Mouse (Mus musculus) neural tube, embryonic 14.5 days (tissue): ENCODE data around the gene Kansl3. TPM values are rescaled to one million over a fixed set of nuclear protein-coding genes. Genes with fewer than 3 reads are reported as not detected.

ENCODE experiments used
- ATAC-seq: fragments of 200-750 bp; cut with Nextera tagmentation; 2 replicates; pipeline ENCODE4 v1.8.0; 2017; ENCODE audit warnings: low read depth, mild to moderate bottlenecking, moderate TSS enrichment, moderate library complexity
- H3K27ac ChIP-seq: fragments of 300-500 bp; sonication (generic); 2 replicates; pipeline ENCODE4 v1.5.1; 2014; ENCODE audit warnings: low read depth, mild to moderate bottlenecking, control low read depth, low read length, moderate library complexity, mixed read lengths
- H3K27me3 ChIP-seq: fragments of 300-500 bp; sonication (generic); 2 replicates; pipeline ENCODE4 v1.6.1; 2014; ENCODE audit warnings: low read length; ENCODE audit not compliant: control insufficient read depth, insufficient read depth
- H3K36me3 ChIP-seq: fragments of 300-500 bp; sonication (generic); 2 replicates; pipeline ENCODE4 v1.6.1; 2014; ENCODE audit warnings: low read length, mixed read lengths; ENCODE audit not compliant: control insufficient read depth, insufficient read depth
- H3K4me1 ChIP-seq: fragments of 300-500 bp; sonication (generic); 2 replicates; pipeline ENCODE4 v1.6.1; 2014; ENCODE audit warnings: low read length; ENCODE audit not compliant: control insufficient read depth, insufficient read depth
- H3K4me2 ChIP-seq: fragments of 300-500 bp; sonication (generic); 2 replicates; pipeline ENCODE4 v1.6.1; 2014; ENCODE audit warnings: mild to moderate bottlenecking, low read depth, low read length, control low read depth
- H3K4me3 ChIP-seq: fragments of 300-500 bp; sonication (generic); 2 replicates; pipeline ENCODE4 v1.5.1; 2014; ENCODE audit warnings: low read depth, low read length, control low read depth, mixed read lengths
- H3K9ac ChIP-seq: fragments of 300-500 bp; sonication (generic); replicated peaks from 2 replicates; pipeline ENCODE4 v1.6.1; 2014; ENCODE audit warnings: low read depth, mild to moderate bottlenecking, control low read depth, low read length, mixed read lengths
- H3K9me3 ChIP-seq: fragments of 300-500 bp; sonication (generic); 2 replicates; pipeline ENCODE4 v1.6.1; 2016; ENCODE audit warnings: low read length; ENCODE audit not compliant: control insufficient read depth
- WGBS: fragments of 180-500 bp; shearing (Covaris S2); extraction: QIAGEN DNeasy Blood & Tissue Kit; methylation state at CpG from one replicate; pipeline ENCODE4 v1.1.7; 2014; 5-methylcytosine and 5-hydroxymethylcytosine counted together
- polyA plus RNA-seq: library from polyadenylated mRNA; unstranded; fragments of >200 nt; fragmentation: Nextera tagmentation; extraction: Ambion mirVana; gene quantifications from 2 replicates; pipeline ENCODE4 v1.2.1, GENCODE M21; 2014

Gene Kansl3
- polyA plus RNA-seq, 1 experiment from 2014 or later: 32.3 TPM

DNA sequence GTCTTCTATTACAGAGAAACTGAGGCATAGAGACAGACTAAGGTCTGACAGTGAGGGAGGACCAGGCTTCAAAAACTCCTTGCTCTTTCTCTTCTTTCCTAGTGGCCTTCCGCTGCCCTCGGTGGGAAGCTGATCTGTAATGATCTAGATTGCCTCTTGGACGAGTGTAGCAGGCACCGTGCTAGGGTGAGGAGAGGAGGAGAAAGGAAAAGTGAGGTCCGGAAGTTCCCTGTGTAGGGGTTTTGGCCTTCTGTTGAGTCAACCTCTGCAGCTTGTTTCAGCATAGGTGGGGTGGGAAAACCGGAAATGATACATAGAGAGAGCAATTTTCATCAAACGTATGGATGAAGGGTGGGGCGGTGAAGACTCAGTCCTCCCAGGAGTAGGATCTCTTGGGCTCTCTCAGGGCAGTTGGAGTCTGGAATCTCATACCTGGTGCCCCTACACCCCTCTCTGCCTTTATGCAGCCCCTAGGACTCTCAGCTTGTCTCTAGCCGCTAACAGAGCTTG lies 60.0 kb downstream of the Kansl3 start:
- Histone ChIP-seq H3K4me3 (no peak overlapping the region), H3K9me3 (no peaks in the 10 kb centered on the region), H3K27ac (no peak overlapping the region), H3K9ac (no peak overlapping the region), H3K36me3 (no peaks in the 10 kb centered on the region), H3K4me2 (no peak overlapping the region; the same call in 1 of the 2 replicates), H3K4me1 (0 out of 2 replicates have a peak, but pooled peaks cover 7% of the 10 kb centered on the region), H3K27me3 (no peaks in the 10 kb centered on the region)
- ATAC-seq: no peak
- whole genome bisulfite sequencing: 52% methylated on average over 9 of the region's 9 CpGs

DNA sequence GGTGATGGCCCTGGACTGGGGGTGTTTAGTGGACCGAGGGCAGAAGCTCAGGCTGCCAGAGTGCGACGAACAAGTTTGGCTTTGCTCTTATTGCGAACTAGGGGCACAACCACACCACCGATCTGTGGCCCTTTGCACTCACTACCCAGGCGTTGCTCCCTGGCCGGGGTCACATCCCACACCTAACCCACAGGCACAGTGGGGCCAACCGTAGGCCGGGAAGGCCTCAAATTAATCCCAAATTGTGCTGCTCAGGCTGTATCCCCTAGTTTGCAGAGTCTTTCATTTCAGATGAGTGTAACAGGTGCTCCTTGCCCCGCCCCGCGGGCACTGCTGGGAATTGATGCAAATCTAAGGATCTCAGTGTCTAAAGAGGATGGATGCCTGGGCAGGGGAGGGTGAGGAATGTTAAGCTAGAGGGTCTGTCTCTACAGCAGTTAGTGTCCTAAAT lies 60.5 kb downstream of the Kansl3 start:
- H3K27me3 ChIP-seq: no peaks in the 10 kb centered on the region
- peak overlapping the region; percentile 77 for H3K4me2 ChIP-seq
- no peaks in the 10 kb centered on the region for H3K36me3 ChIP-seq
- H3K4me3 ChIP-seq: peak overlapping the region; percentile 54
- H3K9me3 ChIP-seq: no peaks in the 10 kb centered on the region
- H3K9ac ChIP-seq: no peak overlapping the region
- no peak overlapping the region for H3K27ac ChIP-seq
- no peak for ATAC-seq
- H3K4me1 ChIP-seq: 0 out of 2 replicates have a peak, but pooled peaks cover 7% of the 10 kb centered on the region
- WGBS: 6% methylated on average over 12 of the region's 12 CpGs

DNA sequence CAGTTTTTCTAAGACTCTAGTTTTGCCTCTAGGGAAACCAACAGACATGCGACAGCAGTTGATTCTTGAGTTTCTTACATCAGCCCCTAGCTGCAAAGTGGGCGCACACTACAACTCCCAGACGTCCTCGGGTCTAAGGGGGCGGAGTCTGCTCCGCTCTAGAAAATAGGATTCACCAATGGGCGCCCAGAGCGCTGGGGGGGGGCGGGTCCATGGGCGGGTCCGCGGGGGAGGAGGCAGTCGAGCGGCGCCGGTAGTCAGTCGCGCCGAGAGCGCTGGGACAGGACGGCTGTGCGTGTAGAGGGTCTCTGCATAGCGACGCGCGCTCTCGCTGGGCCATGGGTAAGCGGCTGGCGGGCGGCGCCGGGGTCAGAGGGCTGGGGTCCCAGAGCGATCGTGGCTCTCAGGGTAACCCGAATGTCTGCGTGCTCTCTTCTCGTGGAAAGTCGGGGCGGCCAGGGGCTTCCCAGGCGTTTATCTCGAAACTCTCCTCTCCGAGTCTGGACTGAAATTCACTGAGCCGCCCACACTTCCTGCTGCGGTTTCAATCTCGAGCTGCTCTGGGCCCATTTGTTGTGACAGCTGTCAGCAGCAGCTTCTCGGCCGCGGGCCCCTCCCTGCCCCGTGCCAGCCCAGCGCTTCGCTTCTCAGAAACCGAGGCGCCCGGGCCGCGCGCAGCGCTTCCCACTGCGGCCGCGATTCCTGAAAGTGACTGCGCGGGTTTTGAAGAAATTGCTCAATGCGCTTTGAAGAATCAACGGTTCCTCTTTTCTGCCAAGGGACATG lies 61.3 kb downstream of the Kansl3 start, which contains the start of gene Arid5a:
Arid5a (plus strand) TSS at position 239 of the 786 bp plus-strand sequence.
- H3K4me2 ChIP-seq: peak within 1 kb of the TSS; percentile 77
- H3K9ac ChIP-seq: peak within 1 kb of the TSS; percentile 41; the same call in 1 of the 2 replicates
- H3K9me3 ChIP-seq: no peaks in the 10 kb centered on the region
- H3K36me3 ChIP-seq: no peaks in the 10 kb centered on the region
- no peaks in the 10 kb centered on the region for H3K27me3 ChIP-seq
- peak within 1 kb of the TSS; percentile 66 for H3K27ac ChIP-seq
- H3K4me1 ChIP-seq: 0 out of 2 replicates have a peak, but pooled peaks cover 7% of the 10 kb centered on the region
- H3K4me3 ChIP-seq: peak within 1 kb of the TSS; percentile 54
- WGBS: 1% methylated on average over 63 of the region's 65 CpGs
- peak; percentile 92 for ATAC-seq

DNA sequence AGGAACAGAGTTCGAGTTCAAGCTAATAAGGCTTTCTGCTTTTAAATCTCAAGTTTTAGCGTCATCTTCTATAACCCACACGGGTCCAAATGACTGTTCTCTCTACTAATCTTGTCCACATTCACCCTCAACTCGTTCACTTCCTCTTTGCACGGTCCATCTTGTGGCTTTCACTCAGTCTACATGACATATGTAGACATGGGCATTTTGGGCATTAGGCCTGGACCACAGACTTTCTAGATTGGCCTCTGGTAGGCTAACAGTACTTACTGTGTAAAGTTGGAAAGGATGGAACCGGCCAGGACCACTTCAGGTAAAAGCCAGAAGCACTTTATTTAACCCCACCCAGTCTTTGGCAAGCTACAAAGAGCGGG lies 61.9 kb downstream of the Kansl3 start:
- 0 out of 2 replicates have a peak, but pooled peaks cover 7% of the 10 kb centered on the region for H3K4me1 ChIP-seq
- H3K27ac ChIP-seq: no peak overlapping the region
- no peaks in the 10 kb centered on the region for H3K9me3 ChIP-seq
- no peaks in the 10 kb centered on the region for H3K27me3 ChIP-seq
- H3K9ac ChIP-seq: no peak overlapping the region
- WGBS: 71% methylated on average over 7 of the region's 7 CpGs
- no peaks in the 10 kb centered on the region for H3K36me3 ChIP-seq
- ATAC-seq: no peak
- no peak overlapping the region for H3K4me3 ChIP-seq
- H3K4me2 ChIP-seq: no peak overlapping the region

DNA sequence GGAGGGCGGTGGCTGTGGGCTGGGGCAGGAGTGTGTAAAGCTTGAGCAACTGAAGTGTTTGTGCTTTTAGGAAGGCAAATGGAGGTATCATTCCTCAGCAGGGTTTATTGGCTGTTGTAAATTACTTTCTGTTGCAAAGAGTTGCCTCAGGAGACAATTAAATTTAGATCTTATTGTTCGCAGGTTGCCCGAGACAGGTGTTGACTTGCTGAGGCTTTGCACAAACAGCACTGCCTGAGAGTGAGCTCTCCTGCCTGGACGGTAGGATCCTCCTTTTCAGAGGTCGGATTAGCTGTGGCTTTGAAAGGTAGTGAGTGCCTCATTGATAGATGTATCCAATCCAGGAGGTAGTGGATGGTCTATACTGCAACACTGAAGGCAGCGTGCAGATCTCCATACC lies 62.9 kb downstream of the Kansl3 start:
- H3K4me2 ChIP-seq: no peak overlapping the region
- H3K4me3 ChIP-seq: no peak overlapping the region
- H3K27me3 ChIP-seq: no peaks in the 10 kb centered on the region
- H3K4me1 ChIP-seq: 0 out of 2 replicates have a peak, but pooled peaks cover 7% of the 10 kb centered on the region
- WGBS: 55% methylated on average over 6 of the region's 6 CpGs
- ATAC-seq: no peak
- H3K9ac ChIP-seq: no peak overlapping the region
- H3K36me3 ChIP-seq: no peaks in the 10 kb centered on the region
- H3K9me3 ChIP-seq: no peaks in the 10 kb centered on the region
- H3K27ac ChIP-seq: no peak overlapping the region

DNA sequence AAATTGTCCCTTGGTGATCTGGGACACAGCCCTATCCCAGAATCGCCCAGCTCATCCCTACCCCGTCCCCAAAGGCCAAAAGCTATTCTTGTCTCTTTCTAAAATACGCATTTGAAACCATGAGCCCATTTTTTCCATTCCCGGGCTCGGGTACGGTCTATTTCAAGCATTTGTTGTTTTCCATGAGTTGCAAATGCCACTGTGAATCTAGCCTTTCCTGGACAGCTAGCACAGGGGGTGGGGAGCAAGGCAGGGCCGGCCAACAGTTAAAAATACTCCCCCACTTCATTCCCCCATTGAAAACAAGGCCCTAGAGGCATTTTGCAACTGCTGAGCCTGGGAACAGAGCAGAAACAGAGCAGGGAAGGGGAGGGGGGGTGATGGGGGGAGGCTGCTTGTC lies 64.2 kb downstream of the Kansl3 start:
- ATAC-seq: no peak
- H3K27me3 ChIP-seq: no peaks in the 10 kb centered on the region
- H3K9me3 ChIP-seq: no peaks in the 10 kb centered on the region
- no peak overlapping the region for H3K4me3 ChIP-seq
- no peak overlapping the region for H3K4me2 ChIP-seq
- 0 out of 2 replicates have a peak, but pooled peaks cover 7% of the 10 kb centered on the region for H3K4me1 ChIP-seq
- no peak overlapping the region for H3K9ac ChIP-seq
- no peaks in the 10 kb centered on the region for H3K36me3 ChIP-seq
- no peak overlapping the region for H3K27ac ChIP-seq
- 72% methylated on average over 7 of the region's 7 CpGs for WGBS

DNA sequence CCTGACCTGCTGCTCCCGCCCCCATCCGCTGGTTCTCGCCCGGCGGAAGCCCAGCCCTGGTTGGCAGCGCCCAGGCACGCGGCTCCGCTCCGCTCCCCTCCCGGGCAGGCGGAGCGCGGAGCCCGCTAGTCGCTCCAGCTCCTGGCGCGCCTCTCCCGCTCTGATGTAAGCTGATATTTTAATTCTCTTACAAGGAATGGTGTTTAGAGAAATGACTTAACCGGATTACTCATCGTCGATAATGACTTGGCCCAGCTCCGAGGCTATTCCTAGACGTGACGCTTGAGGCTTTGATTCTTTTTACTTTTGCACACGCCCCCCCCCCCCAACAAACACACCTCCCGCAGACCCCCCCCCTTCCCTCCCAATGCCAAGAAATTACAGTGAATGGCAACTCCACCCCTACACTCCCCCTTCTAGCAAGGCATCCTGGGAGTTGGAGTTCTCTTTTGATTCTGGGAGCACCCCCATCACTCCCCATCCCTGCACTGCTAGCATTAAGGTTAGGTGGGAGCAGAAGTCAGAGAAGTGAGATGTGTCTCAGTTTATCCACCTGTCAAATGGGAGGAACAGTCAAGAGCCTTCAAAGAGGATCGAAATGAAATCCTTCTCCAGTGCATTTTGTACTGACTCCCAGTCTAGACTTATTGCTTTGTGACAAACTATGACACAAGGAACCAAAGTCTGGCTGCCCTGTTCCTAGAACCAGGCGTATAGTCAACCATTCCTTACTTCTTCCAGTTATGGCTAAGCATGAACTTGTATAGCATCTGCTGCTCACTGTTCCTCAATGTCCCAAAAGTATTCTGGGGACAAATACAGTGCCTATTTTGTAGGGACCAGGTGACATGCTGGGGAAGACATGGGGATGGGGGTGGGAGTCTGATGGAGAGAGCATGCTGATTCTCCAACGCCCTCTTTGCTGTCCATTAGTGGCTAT lies 65.3 kb downstream of the Kansl3 start:
- Histone ChIP-seq H3K9ac (peak overlapping the region; percentile 48), H3K4me3 (peak overlapping the region; percentile 31), H3K4me1 (0 out of 2 replicates have a peak, but pooled peaks cover 4% of the 10 kb centered on the region), H3K27me3 (no peaks in the 10 kb centered on the region), H3K4me2 (peak overlapping the region; percentile 55), H3K27ac (no peak overlapping the region), H3K36me3 (no peaks in the 10 kb centered on the region), H3K9me3 (no peaks in the 10 kb centered on the region)
- WGBS: 9% methylated on average over 30 of the region's 30 CpGs
- peak; percentile 33; the same call in 1 of the 2 replicates for ATAC-seq

DNA sequence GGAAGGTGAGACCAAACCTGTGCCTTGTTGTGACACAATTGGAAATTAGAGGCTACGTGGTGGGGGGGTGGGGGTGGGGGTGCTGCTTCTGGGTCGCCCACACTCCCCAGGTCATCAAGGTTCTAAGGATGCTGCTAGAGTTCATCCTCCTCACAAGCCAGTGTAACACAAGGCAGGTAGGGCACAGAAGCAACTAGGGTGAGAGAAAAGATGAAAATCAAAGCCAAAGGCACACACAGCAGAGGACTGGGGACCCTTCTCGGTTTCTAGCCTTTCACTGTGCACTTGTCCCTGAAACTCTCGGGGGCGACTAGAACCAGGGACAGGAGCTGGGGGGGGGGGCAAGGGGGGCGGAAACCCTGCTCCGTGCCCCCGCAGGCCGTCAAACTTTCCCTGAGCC lies 66.0 kb downstream of the Kansl3 start:
- no peak overlapping the region for H3K27ac ChIP-seq
- WGBS: 16% methylated on average over 8 of the region's 9 CpGs

More for the DNA sequence above, 66.0 kb downstream of the Kansl3 start:
- no peak for ATAC-seq
- no peaks in the 10 kb centered on the region for H3K9me3 ChIP-seq
- H3K36me3 ChIP-seq: no peaks in the 10 kb centered on the region
- peak overlapping the region; percentile 31 for H3K4me3 ChIP-seq
- H3K27me3 ChIP-seq: no peaks in the 10 kb centered on the region
- H3K9ac ChIP-seq: peak overlapping the region; percentile 48
- no peaks in the 10 kb centered on the region for H3K4me1 ChIP-seq
- H3K4me2 ChIP-seq: peak overlapping the region; percentile 55
